Mouse (Mus musculus) heart, adult 2 months (tissue): ENCODE measurements around the gene Golga3.

Source experiments
- CTCF ChIP-seq: fragments of 200-600 bp; IDR thresholded peaks from 2 replicates; pipeline ENCODE4 v1.8.1; 2022; ENCODE audit warnings: antibody characterized with exemption, mild to moderate bottlenecking, moderate library complexity
- EP300 ChIP-seq: fragments of 200-500 bp; IDR thresholded peaks from 2 replicates; pipeline ENCODE4 v1.6.1; 2011; ENCODE audit warnings: low read depth, low read length, control low read depth; ENCODE audit not compliant: insufficient read depth
- POLR2A ChIP-seq: fragments of 200-500 bp; IDR thresholded peaks from 2 replicates; pipeline ENCODE4 v1.6.1; 2011; ENCODE audit warnings: mild to moderate bottlenecking, low read depth, low read length, control low read depth; ENCODE audit not compliant: insufficient read depth

GRCm38 (mm10) chr5:110169374-110169773, 7.1 kb upstream of the Golga3 start:
- TF ChIP-seq POLR2A (no peak), CTCF (no peak), EP300 (no peak)
